Mouse (Mus musculus) liver, embryonic 14.5 days (tissue): Measurements from ENCODE around the gene Purb. TPM values are rescaled to one million over a fixed set of nuclear protein-coding genes. Genes with fewer than 3 reads are reported as not detected.
"Not testable (repeated sequence)": the region's sequence is repeated elsewhere in the genome, so short reads cannot be mapped to it uniquely, and the experiment has no call there.

Source experiments
- ATAC-seq: fragments of 200-750 bp; cut with Nextera tagmentation; 2 replicates; pipeline ENCODE4 v1.8.0; 2017; ENCODE audit warnings: moderate number of reproducible peaks, mild to moderate bottlenecking, moderate library complexity; ENCODE audit not compliant: insufficient read depth
- DNase-seq, 3 experiments: peaks; one replicate each; pipeline ENCODE4 v3.0.0-alpha.2; 2012 to 2013; ENCODE audit warnings: low read depth in 3 of 3, low spot score in 3 of 3
- H3K27ac ChIP-seq: fragments of 300-500 bp; sonication (generic); 2 replicates; pipeline ENCODE4 v1.5.1; 2014; ENCODE audit warnings: moderate library complexity, mild to moderate bottlenecking, control low read depth, inconsistent platforms
- H3K27me3 ChIP-seq: fragments of 300-500 bp; sonication (generic); 2 replicates; pipeline ENCODE4 v1.6.1; 2014; ENCODE audit warnings: mild to moderate bottlenecking, low read length, moderate library complexity; ENCODE audit not compliant: control insufficient read depth, insufficient read depth
- H3K36me3 ChIP-seq: fragments of 300-500 bp; sonication (generic); replicated peaks from 2 replicates; pipeline ENCODE4 v1.6.1; 2014; ENCODE audit warnings: low read depth; ENCODE audit not compliant: control insufficient read depth, insufficient read depth
- H3K4me1 ChIP-seq, 2 experiments: fragments of 200-500 bp in 1 of 2; fragments of 300-500 bp in 1 of 2; sonication (generic) in 1 of 2; replicated peaks; 2 replicates each; pipeline ENCODE4 v1.6.1; 2012 to 2014; ENCODE audit warnings: antibody characterized with exemption in 1 of 2, inconsistent platforms in 1 of 2, low read length in 1 of 2; ENCODE audit not compliant: control insufficient read depth in 2 of 2, insufficient read depth in 2 of 2
- H3K4me2 ChIP-seq: fragments of 300-500 bp; sonication (generic); 2 replicates; pipeline ENCODE4 v1.6.1; 2014; ENCODE audit warnings: low read depth, mild to moderate bottlenecking, control low read depth, moderate library complexity
- H3K4me3 ChIP-seq, 2 experiments: fragments of 200-500 bp in 1 of 2; fragments of 300-500 bp in 1 of 2; sonication (generic) in 1 of 2; 2 replicates each; pipeline ENCODE4 v1.5.1; 2012 to 2014; ENCODE audit warnings: low read depth in 2 of 2, low read length in 2 of 2, mild to moderate bottlenecking in 2 of 2, control low read depth in 1 of 2, inconsistent platforms in 1 of 2, moderate library complexity in 1 of 2; ENCODE audit not compliant: insufficient read depth in 1 of 2
- H3K9ac ChIP-seq: fragments of 300-500 bp; sonication (generic); replicated peaks from 2 replicates; pipeline ENCODE4 v1.6.1; 2014; ENCODE audit warnings: mild to moderate bottlenecking, control low read depth, moderate library complexity
- H3K9me3 ChIP-seq: fragments of 300-500 bp; sonication (generic); 2 replicates; pipeline ENCODE4 v1.6.1; 2016; ENCODE audit warnings: low read length, mixed read lengths; ENCODE audit not compliant: control insufficient read depth
- CTCF ChIP-seq: IDR thresholded peaks from 2 replicates; pipeline ENCODE4 v1.5.1; 2016; ENCODE audit warnings: antibody characterized with exemption, low read depth, control low read depth
- EP300 ChIP-seq: IDR thresholded peaks from 2 replicates; pipeline ENCODE4 v1.6.1; 2016; ENCODE audit warnings: antibody characterized with exemption, low read depth
- WGBS: fragments of 180-500 bp; shearing (Covaris S2); extraction: QIAGEN DNeasy Blood & Tissue Kit; methylation state at CpG from one replicate; pipeline ENCODE4 v1.1.7; 2014; ENCODE audit not compliant: insufficient replicate concordance; 5-methylcytosine and 5-hydroxymethylcytosine counted together
- polyA plus RNA-seq, 2 experiments: library from polyadenylated mRNA; depleted of rRNA in 1 of 2; stranded (reverse) in 1 of 2; unstranded in 1 of 2; fragments of >200 nt; fragmentation: Nextera tagmentation in 1 of 2; extraction: Ambion mirVana in 1 of 2; gene quantifications; 2 replicates each; pipeline versions ENCODE4 v1.2.1 to v1.2.3; 2012 to 2014

Gene Purb
- polyA plus RNA-seq, 2 experiments: 6.2 TPM

DNA sequence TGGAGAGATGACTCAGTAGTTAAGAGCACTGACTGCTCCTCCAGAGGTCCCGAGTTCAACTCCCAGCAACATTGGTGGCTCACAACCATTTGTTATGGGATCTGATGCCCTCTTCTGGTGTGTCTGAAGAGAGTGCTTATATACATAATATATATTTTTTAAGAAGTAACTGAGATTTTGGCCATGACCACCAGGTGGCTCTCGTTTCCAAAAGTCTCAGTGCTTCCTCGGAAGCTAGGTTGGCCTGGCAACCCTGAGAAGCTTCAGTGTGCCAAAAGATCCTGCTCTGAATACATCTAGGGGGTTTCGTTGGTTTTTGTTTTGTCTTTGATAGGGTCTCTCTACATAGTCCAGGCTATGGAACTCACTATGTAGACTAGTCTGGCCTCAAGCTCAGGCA, 10.6 kb downstream of the Purb start:
- H3K4me2 ChIP-seq: no peak overlapping the region
- H3K27me3 ChIP-seq: no peaks in the 10 kb centered on the region
- H3K9ac ChIP-seq: no peak overlapping the region
- no peak overlapping the region for H3K4me3 ChIP-seq
- peak; percentile 35; the same call in 1 of the 2 replicates for ATAC-seq
- peaks cover 15% of the 10 kb centered on the region for H3K36me3 ChIP-seq
- no peaks in the 10 kb centered on the region for H3K9me3 ChIP-seq
- no peaks in the 10 kb centered on the region; a peak in 2 of 4 replicates for H3K4me1 ChIP-seq
- TF ChIP-seq EP300 (no peak), CTCF (peak; percentile 74)
- H3K27ac ChIP-seq: no peak overlapping the region
- 21% methylated on average over 4 of the region's 4 CpGs for WGBS
- peak in 2 of 3 experiments; percentile 45 to 71 for DNase-seq

DNA sequence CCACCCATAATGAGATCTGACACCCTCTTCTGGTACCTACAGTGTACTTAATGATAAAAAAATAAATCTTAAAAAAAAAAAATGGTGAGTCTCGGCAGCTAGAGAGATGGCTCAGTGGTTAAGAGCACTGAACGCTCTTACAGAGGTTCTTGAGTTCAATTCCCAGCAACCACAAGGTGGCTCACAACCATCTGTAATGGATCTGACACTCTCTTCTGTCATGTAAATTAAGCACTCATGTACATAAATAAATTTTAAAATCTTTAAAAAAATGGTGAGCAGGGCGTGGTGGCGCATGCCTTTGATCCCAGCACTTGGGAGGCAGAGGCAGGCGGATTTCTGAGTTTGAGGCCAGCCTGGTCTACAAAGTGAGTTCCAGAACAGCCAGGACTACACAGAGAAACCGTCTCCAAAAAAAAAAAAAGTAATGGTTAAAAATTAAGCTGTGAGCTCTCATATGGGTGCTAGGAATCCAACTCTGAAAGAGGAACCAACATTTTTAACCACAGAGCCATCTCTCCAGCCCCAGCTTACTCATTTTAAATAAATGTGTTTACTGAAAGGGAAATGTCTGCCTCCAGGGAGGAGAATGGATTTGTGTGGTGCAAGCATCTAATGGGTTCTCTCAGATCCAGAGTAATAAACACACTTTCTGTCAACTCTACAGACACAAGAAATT, 12.4 kb downstream of the Purb start:
- Histone ChIP-seq H3K27me3 (no peaks in the 10 kb centered on the region), H3K4me3 (no peak overlapping the region), H3K36me3 (peaks cover 15% of the 10 kb centered on the region), H3K9ac (no peak overlapping the region), H3K4me2 (no peak overlapping the region), H3K4me1 (no peaks in the 10 kb centered on the region; a peak in 1 of 4 replicates), H3K9me3 (no peaks in the 10 kb centered on the region), H3K27ac (no peak overlapping the region)
- no peak for TF ChIP-seq EP300
- TF ChIP-seq CTCF: no peak
- WGBS: 74% methylated on average over 6 of the region's 6 CpGs
- ATAC-seq (no peak), DNase-seq (no peak)

DNA sequence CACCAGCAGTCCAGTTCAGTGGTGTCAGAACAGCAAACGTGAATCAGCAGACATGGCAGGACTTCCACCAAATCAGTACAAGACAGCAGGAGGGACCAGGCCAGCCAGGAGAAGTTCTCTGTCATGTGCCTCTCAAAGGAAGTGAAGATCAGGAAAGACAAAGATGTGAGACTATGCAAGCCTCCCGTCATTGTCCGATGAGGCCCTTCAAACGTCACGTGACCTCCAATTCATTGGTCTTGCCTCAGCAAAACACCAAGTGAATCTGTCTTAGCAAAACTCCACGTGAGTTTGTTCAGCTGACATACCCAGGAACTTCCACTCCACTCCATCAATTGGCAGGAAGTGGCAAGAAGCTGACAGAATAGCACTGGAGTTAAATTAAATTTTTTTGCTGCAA, 19.6 kb downstream of the Purb start:
- Histone ChIP-seq H3K9me3 (no peaks in the 10 kb centered on the region), H3K36me3 (no peaks in the 10 kb centered on the region), H3K4me3 (no peak overlapping the region), H3K27me3 (no peaks in the 10 kb centered on the region), H3K4me2 (no peak overlapping the region), H3K4me1 (no peaks in the 10 kb centered on the region), H3K9ac (no peak overlapping the region), H3K27ac (no peak overlapping the region)
- WGBS: 60% methylated on average over 6 of the region's 6 CpGs
- ATAC-seq: no peak
- TF ChIP-seq EP300 (no peak), CTCF (no peak)
- no peak for DNase-seq

DNA sequence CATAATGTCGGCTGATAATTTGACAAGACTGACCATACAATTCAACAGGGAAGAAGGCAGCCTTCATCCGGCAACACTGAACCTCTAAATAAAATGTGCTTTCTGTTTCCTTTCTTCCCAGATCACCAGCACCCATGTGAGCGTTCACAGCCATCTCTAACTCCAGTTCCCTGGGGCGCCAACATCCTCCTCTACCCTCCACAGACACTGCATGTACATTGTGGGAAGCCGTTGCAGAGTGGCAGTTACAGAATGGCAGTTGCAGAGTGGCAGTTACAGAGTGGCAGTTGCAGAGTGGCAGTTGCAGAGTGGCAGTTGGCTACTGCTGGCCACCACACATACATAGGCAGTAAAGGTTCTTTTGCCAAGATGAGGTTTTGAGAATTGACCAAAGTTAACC, 27.6 kb downstream of the Purb start:
- H3K9me3 ChIP-seq, H3K36me3 ChIP-seq, H3K9ac ChIP-seq, ATAC-seq, H3K4me1 ChIP-seq, H3K4me2 ChIP-seq, H3K27me3 ChIP-seq, H3K4me3 ChIP-seq, DNase-seq, H3K27ac ChIP-seq: not testable (repeated sequence)
- WGBS: 78% methylated on average over 5 of the region's 5 CpGs

DNA sequence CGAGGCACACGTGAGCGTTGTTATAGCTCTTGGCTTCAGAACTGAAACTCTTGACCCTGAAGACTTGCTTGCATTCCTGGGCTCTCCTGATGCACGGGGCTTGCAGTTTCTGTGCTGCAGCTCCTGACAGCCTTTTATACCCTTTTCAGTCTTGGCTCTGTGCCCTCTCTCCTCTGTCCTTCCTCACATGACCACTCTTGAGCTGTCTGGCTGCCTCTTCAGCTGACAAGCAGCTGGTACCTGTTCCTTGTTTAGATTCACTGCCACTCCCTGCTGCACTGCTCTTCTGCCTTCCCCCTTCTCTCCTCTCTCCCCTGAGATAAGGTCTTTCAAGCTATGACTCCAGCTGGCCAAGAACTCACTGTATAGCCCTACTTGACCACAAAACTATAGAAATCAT, 28.2 kb downstream of the Purb start:
- no peaks in the 10 kb centered on the region for H3K27me3 ChIP-seq
- H3K36me3 ChIP-seq: no peaks in the 10 kb centered on the region
- H3K9ac ChIP-seq: no peak overlapping the region
- ATAC-seq (no peak), DNase-seq (no peak)
- no peak for TF ChIP-seq EP300
- TF ChIP-seq CTCF: no peak
- no peak overlapping the region for H3K4me2 ChIP-seq
- peaks cover 7% of the 10 kb centered on the region in 2 experiments for H3K4me1 ChIP-seq
- no peak overlapping the region for H3K4me3 ChIP-seq
- no peak overlapping the region for H3K27ac ChIP-seq
- WGBS: 88% methylated on average over 4 of the region's 4 CpGs
- no peaks in the 10 kb centered on the region for H3K9me3 ChIP-seq
